Mouse (Mus musculus) adrenal gland, adult (tissue): Measurements from ENCODE around the gene Lrrd1.
"Not testable (repeated sequence)": the region's sequence is repeated elsewhere in the genome, so short reads cannot be mapped to it uniquely, and the experiment has no call there.

Experiments used
- DNase-seq, 2 experiments: peaks; one replicate each; pipeline ENCODE4 v3.0.0; 2022 to 2023; ENCODE audit warnings: low spot score in 1 of 2; ENCODE audit not compliant: inconsistent age in 2 of 2

Lrrd1 gene

DNA sequence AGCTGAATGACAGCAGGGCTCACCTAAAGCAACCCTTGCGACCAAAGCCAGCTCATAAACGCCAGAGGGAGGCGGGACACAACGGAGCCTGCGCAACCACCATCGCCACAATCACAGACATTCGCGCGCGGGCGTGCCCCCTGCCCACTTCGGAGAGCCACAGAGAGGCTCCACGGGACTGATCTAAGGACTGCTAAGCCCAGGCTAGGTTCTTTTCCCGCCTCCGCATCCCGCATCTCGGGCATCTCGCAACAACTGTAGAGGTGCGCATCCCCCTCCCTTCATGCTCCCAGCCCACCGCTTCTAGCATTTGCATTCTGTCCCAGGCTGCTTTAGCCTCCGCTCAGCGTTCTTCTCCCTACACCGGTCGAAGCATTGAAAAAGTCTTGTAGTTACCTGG, at the start of gene Lrrd1:
Lrrd1 (plus strand) TSS at position 148 of the 400 bp plus-strand sequence.
- peak; percentile 8 to 37 for DNase-seq

DNA sequence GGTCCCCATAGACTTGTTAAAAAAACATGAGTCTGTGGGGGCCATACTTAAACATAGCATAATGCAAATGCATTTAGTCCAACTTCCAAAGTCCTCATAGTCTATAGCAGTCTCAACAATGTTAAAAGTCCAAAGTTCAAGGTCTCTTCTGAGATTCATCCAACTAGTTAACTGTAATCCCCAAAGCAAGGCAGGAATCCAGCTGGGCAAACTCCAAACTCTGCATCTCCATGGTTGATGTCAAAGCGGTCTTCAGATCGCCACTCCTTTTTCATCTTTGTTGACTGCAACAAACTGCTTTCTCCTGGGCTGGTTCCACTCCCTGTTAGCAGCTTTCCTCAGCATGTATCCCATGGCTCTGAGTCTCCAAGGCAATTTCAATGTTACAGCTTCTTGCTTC, 47.9 kb upstream of the Lrrd1 start:
- DNase-seq: peak in 1 of 2 experiments; percentile 18

DNA sequence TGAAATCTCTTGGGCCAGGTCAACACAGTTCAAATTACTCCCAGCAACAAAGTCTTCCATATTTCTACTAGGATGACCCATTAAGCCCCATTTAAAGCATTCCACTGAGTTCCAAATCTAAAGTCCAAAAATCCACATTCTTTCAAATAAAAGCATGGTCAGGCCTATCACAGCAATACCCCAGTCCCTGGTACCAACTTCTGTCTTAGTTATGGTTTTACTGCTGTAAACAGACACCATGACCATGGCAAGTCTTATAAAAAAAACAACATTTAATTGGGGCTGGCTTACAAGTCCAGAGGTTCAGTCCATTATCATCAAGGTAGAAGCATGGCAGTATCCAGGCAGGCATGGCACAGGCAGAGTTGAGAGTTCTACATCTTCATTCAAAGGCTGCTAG, 46.3 kb upstream of the Lrrd1 start:
- DNase-seq: not testable (repeated sequence)

DNA sequence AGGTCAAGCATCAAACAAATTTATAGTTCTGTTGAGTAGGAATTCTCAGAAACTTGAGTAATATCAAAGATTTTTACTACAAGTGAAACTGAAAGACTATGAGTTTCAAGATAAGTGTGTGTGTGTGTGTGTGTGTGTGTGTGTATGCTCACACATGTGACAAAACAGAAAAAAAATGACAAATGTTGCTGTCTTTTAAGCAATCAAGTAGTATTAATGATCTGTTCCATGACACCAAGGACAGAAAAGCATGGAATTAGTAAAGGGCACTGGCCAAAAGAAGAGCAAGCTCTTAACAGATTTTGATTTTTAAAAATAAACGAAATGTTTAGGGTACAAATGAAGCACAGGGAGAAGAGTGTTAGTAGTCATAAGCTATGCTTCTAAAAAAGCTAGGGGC, 44.9 kb upstream of the Lrrd1 start:
- DNase-seq: peak in 1 of 2 experiments; percentile 56

DNA sequence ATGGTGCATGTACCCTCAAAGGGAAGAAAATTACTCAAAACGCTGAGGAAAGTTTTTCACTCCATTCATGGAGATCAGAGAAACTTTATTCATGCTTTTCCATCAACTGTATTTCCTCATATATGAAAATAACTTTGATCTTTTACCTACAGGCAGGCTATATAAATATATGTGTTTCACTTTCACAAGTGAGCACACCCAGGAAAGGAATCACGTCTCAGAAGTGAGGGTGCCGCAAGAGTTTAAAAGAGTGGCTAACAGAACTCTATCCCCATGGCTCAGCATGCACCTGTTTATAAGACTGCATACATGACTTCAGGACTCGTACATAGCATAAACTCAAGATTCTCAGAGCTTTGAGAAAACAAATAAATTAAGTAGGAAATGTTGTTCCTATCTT, 44.1 kb upstream of the Lrrd1 start:
- no peak for DNase-seq

DNA sequence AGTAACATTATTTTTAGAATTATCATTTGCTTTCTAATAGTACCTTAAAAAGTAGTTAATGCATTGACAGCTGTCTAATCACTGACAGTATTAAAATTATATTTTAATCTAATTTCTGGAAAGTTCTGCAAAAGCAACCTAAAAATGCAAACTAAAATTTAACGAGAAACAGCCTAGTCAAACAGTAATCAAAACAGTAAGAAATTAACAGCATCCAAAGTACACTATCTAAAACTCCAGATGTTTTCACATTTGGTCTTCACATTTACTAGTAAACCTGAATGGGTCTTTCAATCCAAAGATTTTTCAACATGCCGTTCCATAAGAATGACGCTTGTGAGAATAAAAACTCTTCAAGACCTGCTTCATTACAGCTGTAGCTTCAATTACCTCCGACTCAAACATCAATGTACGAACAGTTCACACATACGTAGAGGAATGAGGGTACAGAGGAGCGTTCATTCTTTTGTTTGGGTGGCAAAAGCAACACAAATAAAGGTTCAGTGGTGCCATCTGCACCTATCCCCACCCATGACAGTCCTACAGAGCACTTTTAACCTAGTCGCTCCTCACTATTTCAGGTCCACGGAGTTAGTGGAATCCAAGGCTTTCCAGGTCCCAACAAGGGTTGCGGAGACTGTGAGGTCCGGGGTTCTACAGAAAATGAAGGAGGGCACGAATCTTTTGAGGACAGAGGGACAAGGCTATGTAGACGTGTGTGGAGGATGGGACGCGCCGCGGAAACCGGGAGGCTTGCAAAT, 43.1 kb upstream of the Lrrd1 start:
- no peak for DNase-seq

DNA sequence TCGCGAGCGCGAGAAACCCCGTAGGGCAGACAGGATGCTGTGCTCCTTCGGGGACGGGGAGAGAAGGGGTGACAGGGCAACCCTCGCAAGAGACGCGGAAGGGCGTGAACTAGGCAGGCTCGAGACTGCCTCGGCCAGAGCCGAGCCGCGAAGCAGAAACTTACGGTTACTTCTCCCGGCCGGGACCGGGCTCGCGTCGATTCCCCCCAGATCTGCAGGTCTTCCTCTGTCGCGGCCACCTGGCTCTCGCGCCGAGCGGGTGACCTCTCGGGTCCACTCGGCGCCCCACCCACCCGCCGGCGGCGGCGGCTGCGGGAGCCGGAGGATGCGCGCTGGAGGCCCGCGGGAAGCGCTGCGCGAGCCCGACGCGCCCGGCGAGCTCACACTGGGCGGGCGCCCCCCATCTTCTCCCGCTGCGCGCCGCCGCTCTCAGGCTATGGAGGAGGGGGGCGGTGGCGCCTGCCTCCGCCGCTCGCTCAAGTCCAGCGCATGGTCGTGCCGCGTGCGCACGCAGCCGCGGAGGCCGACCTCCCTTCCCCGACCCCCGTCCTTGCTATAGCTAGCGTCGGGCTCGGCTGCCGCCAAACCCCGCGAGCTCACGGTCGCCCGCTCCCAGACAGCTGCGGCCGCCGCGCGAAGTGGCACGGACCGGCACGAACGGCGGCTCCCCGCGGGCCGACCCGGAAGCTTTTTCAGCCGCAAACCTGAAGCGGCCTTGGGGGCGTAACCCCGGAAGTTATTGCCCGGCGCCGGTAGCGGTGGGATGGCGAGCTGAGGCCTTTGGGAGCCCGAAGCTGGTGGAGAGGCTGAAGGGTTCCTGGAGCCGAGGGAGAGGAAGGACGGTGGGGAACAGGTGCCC, 42.3 kb upstream of the Lrrd1 start, which contains the start of the genes Ankib1 and Krit1:
Ankib1 (minus strand) TSS at position 493 of the 859 bp plus-strand sequence.
Krit1 (plus strand) TSS at position 752 of the 859 bp plus-strand sequence.
- peak; percentile 92 to 98 for DNase-seq

DNA sequence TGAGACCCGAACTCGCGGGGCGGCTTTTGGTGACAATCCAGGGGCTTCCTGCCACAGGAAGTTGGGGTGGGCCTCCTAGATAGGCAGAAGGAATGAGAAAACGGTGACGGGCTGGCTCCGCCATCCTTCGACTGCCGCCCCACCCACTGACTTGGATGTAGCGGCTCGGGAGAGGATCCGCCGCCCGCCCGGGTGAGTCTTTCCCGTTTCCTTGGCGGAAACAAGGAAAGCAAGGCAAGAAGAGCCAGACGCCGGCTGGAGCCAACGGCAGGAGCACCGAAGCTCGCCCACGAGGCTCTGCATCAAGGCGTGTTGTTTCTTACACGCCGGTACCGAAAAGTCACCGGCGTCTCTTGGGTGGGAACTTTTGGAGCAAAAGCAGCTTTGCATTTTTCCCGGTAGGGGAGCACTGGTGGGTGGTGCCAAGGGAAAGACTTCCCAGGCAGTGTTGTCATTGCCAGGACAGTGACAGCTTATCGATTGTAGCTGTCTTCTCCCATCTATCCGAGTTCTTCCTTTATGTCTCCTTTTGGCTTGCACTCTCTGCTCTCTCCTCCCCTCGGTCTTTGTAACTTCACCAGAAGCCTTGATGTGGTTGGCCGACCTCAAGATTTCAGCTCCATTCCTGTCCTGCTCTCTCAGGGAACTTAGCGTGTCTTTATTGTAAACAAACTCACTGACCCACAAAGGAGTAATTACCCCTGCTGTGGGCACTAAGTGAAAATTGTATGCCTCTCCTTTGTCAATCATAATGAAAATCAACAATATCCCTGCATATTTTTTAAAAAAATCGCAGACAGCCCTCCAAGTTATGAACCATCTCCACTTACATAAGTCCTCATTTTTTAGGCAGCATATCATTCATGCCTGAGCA, 41.4 kb upstream of the Lrrd1 start:
- DNase-seq: peak in 1 of 2 experiments; percentile 88

DNA sequence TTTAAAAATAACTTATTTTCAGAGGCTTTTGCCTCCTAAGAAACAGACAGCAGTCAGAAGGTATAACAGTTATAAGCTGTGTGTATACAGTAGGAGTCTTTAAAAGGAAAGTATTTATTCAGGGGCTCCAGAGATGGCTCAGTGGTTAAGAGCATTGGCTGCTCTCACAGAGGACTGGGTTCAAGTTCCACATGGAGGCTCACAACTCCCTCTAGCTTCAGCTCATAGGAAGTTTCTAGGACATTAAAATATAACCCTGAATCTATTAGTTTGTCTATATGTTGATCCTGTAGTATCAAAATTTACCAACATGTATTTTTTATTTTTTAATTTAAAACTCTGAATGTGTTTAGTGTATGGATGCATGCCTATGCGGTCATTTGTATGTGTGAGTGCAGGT, 36.5 kb upstream of the Lrrd1 start:
- DNase-seq: no peak

DNA sequence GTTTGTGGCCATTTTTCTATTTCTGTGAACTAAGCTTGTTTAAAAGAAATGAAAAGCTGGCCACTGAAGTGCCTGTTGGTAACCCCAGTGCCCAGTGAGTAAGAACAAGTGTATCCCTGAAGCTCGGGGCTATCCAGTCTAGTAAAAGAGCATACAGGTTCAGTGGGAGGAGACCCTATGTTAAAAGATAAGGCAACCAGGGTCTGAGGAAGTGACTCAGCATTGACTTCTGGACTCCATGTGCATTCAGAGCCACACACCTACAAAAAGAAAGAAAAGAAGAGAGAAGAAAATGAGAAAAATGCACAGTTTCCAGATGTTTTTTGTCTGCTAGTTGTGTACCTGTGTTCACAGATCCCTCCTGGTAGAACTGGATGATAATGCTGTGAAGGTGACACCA, 10.9 kb upstream of the Lrrd1 start:
- no peak for DNase-seq

DNA sequence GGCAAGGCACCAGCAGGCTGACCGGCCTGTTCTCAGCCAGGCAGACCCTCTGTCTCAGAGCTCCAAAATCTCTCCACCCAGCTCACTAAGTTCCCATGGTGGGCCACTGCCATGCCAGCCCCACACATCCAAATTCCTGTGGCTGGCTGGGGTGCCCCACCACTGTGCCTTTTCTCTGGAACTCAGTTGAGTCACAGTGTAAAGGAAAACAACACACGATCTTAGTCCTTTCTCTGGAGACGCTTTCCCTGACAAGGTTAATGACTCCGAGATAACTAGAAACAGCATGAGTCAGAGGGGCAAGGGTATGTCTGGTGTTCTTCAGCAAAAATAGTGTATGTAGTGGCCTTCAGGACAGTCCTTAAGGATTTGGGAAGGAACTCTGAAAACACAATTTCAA, 25.2 kb downstream of the Lrrd1 start:
- peak; percentile 20 to 72 for DNase-seq

DNA sequence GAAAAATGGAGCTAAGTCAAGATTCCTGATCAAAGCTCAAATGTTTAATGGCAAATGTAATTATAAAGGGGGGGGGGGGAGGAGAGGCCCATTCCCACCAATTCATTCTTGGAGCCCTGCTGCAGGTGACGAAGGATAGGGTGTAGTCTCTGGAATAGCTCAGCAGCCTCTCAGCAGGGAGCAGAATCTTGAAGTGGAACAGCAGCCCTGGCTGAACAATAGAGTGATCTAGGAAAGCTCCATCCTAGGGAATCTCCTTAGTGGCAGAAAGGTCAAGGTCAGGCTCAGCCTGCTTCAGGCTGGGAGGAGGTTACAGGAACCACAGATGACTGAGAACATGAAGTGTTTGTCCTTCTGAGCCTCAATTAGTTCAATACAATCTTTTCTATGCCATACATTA, 27.4 kb downstream of the Lrrd1 start:
- peak in 1 of 2 experiments; percentile 14 for DNase-seq

DNA sequence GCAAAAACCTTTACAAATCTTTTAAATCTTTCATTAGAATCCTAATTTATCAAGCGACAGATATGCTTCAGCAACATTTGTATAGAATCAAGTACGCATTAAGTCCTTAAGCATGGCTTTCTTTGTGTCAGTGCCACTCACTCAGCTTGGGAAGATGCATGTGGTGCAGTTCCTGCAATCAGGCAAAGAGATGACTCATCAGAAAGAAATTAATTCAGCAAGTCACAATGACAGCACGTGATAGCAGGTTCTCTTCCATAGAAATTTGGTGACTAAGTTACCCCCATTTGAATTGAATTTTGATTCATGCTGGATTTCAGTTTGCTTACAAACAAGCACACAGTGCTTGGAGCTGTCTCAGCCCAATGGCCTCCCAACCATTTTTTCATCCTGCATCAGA, 28.5 kb downstream of the Lrrd1 start:
- DNase-seq: no peak

DNA sequence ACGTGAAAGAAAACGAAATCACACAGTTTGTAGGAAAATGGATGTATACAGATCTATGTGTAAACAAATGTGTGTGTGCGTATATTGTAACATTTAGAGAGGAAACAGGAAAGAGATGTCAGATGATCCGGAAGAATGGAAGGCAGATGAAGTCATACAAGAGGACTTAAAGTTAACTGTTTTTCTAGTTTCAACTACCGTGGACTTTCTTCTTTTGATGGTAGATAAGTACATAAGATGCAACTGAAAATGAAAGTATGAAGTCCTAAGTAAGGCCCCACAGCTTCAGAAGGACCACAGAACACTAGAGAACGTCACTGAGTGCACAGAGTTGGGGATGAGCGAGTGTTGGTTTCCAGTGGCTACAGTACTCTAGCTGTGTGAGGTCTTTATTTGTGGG, 41.9 kb downstream of the Lrrd1 start:
- DNase-seq: not testable (repeated sequence)

DNA sequence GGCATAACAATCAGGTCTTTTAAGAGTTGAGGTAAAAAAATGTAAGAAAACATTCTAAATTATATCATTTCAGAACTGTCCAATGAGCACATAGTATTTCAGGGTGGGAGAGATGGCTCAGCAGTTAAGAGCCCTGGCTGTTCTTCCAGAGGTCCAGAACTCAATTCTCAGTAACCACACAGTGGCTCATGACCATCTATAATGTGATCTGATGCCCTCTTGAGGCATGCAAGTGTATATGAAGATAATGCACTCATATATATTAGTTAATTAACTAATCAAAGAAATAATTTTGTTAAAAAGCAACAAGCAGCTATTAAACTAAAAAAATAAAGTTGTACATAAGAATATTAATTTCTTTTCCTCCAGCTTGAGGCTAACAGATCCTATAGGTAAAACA, 44.2 kb downstream of the Lrrd1 start:
- no peak for DNase-seq

DNA sequence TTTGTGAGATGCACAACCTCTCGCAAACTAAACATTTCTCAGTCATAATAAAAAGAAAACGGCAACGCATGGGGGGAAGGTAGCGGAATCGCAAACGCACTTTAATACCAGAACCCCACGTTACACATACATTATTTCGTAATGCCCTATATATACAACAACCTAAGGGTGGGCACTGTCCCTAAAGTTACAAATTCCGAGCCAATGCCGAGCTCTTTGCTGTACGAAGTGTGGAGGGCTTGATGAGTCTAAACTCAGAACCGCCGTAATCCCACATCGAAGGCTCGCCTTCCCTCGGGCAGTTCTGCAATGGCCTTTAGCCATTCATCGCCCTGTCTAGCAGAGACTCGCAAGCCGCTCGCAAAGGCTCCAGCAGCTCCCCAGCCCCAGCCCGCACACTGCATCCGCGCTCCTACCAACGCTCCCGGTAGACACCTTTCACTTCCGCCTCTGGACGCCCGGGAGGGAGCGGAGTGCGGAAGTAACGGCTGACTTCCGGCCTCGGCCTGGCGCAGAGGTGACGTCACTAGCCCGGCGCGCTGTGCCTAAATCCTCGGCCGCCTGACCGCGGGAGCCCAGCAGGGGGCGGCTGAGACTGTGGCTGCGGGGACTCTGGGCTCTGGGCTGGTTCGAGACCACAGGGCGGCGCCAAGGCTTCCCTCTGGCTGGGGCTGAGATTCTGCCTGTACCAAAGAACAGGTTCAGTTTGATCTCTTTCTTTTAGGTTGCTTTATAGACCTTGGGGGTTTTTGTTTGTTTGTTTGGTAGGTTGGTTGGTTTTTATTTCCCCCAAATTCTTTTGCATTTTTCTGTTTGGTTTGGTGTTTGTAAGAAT, 48.7 kb downstream of the Lrrd1 start, which contains the start of gene Mterf1a:
Mterf1a (minus strand) TSS at position 475 of the 835 bp plus-strand sequence.
- DNase-seq: peak; percentile 41 to 77

DNA sequence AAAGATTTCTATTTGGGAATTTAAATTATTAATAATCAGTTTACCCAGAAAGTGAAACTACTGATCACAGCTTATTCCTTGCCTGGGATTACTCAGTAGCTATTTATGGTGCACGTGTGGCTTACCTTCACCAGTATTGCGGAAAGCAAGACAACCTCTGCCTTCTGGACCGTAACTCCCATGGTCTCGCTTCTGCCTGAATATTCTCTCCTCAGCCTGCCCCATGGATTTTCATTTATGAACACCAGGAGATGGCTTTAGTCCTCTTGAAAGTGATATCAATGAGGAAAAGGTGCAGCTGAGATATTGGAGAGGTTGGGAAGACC, 49.3 kb downstream of the Lrrd1 start:
- not testable (repeated sequence) for DNase-seq

DNA sequence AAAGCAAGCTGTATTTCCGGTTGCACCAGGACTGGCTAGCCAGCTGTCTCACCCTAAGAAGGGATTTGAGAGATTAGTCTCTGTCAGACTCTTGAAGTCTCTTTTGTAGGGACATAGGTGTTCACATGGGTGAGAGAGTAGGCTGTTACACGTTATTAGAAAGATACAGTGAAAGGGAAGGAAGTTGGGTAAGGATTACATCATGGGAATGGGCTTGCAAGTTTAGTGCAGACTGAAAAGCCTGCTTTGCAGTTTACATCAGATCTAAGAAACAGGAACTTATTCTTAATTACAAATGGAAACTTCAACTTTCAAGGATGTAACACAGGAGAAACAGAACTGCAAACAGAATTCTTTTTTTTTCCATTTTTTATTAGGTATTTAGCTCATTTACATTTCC, 60.5 kb downstream of the Lrrd1 start:
- DNase-seq: no peak
